Mouse (Mus musculus) liver, embryonic 12.5 days (tissue): Measurements from ENCODE around the gene Fam208a. TPM values are rescaled to one million over a fixed set of nuclear protein-coding genes. Genes with fewer than 3 reads are reported as not detected.

Experiments used
- ATAC-seq: fragments of 200-750 bp; cut with Nextera tagmentation; 2 replicates; pipeline ENCODE4 v1.8.0; 2017; ENCODE audit warnings: moderate number of reproducible peaks, mild to moderate bottlenecking, moderate library complexity
- H3K27ac ChIP-seq: fragments of 300-500 bp; sonication (generic); 2 replicates; pipeline ENCODE4 v1.5.1; 2016; ENCODE audit warnings: mild to moderate bottlenecking
- H3K27me3 ChIP-seq: fragments of 300-500 bp; sonication (generic); replicated peaks from 2 replicates; pipeline ENCODE4 v1.6.1; 2016; ENCODE audit warnings: mild to moderate bottlenecking, moderate library complexity
- H3K36me3 ChIP-seq: fragments of 300-500 bp; sonication (generic); 2 replicates; pipeline ENCODE4 v1.6.1; 2016; ENCODE audit warnings: mild to moderate bottlenecking, moderate library complexity
- H3K4me1 ChIP-seq: fragments of 300-500 bp; sonication (generic); 2 replicates; pipeline ENCODE4 v1.6.1; 2016
- H3K4me2 ChIP-seq: fragments of 300-500 bp; sonication (generic); 2 replicates; pipeline ENCODE4 v1.6.1; 2016; ENCODE audit warnings: mild to moderate bottlenecking, moderate library complexity
- H3K4me3 ChIP-seq: fragments of 300-500 bp; sonication (generic); 2 replicates; pipeline ENCODE4 v1.5.1; 2016; ENCODE audit warnings: mild to moderate bottlenecking, moderate library complexity
- H3K9ac ChIP-seq: fragments of 300-500 bp; sonication (generic); 2 replicates; pipeline ENCODE4 v1.6.1; 2016; ENCODE audit warnings: mild to moderate bottlenecking, moderate library complexity
- H3K9me3 ChIP-seq: fragments of 300-500 bp; sonication (generic); replicated peaks from 2 replicates; pipeline ENCODE4 v1.6.1; 2016; ENCODE audit warnings: mild to moderate bottlenecking, moderate library complexity
- whole genome bisulfite sequencing: fragments of 180-500 bp; shearing (Covaris S2); methylation state at CpG from one replicate; pipeline ENCODE4 v1.1.7; 2016; ENCODE audit not compliant: insufficient replicate concordance; 5-methylcytosine and 5-hydroxymethylcytosine counted together
- microRNA-seq: library from miRNA; unstranded; fragments of <30 nt; microRNA quantifications from one replicate; pipeline ENCODE4, GENCODE M21; 2017
- polyA plus RNA-seq: library from polyadenylated mRNA; unstranded; fragments of >200 nt; fragmentation: Nextera tagmentation; extraction: Ambion mirVana; gene quantifications from 2 replicates; pipeline ENCODE4 v1.2.1, GENCODE M21; 2016

Gene Fam208a
- polyA plus RNA-seq, 1 experiment from 2014 or later: 9.3 TPM

GRCm38 (mm10) chr14:27508644-27509301 is 80.1 kb downstream of the Fam208a start:
- Histone ChIP-seq H3K9ac (peak overlapping the region; percentile 75), H3K27ac (peak overlapping the region; percentile 50; the same call in 1 of the 2 replicates), H3K4me2 (peak overlapping the region; percentile 84), H3K27me3 (no peaks in the 10 kb centered on the region), H3K9me3 (no peaks in the 10 kb centered on the region), H3K4me1 (peaks cover 17% of the 10 kb centered on the region), H3K4me3 (peak overlapping the region; percentile 85), H3K36me3 (peaks cover 3% of the 10 kb centered on the region; the same call in 1 of the 2 replicates)
- peak; percentile 64 for ATAC-seq
- WGBS: 32% methylated on average over 15 of the region's 15 CpGs

- peaks cover 5% of the 10 kb centered on the region; the same call in 1 of the 2 replicates for H3K9me3 ChIP-seq
- H3K36me3 ChIP-seq: no peaks in the 10 kb centered on the region
- H3K9ac ChIP-seq: no peak overlapping the region
- H3K4me2 ChIP-seq: no peak overlapping the region
- no peak for ATAC-seq
- H3K27me3 ChIP-seq: no peaks in the 10 kb centered on the region
- H3K4me3 ChIP-seq: no peak overlapping the region
- H3K27ac ChIP-seq: no peak overlapping the region
- H3K4me1 ChIP-seq: no peaks in the 10 kb centered on the region
Measured at GRCm38 (mm10) chr14:27524541-27524940, 95.9 kb downstream of the Fam208a start.

Small RNA genes lying within 50 kb of the gene (microRNA-seq; reads per million reads assigned to microRNA genes)
- gene Gm23633: not detected

Other genes with a start within 250 kb of the Fam208a start
- gene Ccdc66, start 79.6 kb downstream of the Fam208a start, polyA plus RNA-seq: 5.1 and 5.8 TPM in 2 replicates
- gene Erc2, start 193.6 kb downstream of the Fam208a start, polyA plus RNA-seq: 0.51 and 0.77 TPM in 2 replicates